Mouse (Mus musculus) left cerebral cortex, adult 6 months (tissue): ENCODE results near the gene Dis3l. TPM values are rescaled to one million over a fixed set of nuclear protein-coding genes. Genes with fewer than 3 reads are reported as not detected.

ENCODE experiments used
- long read RNA-seq, 2 experiments: library from polyadenylated mRNA; unstranded; transcript quantifications; one replicate each; pipeline ENCODE4 v2.0.0; 2019 to 2020
- polyA plus RNA-seq: library from polyadenylated mRNA; unstranded; fragments of <200 nt; fragmentation: Nextera tagmentation; gene quantifications from 2 replicates; pipeline ENCODE4 v1.2.3, GENCODE M21; 2021

Dis3l gene
- 7.5 and 8.7 TPM in 2 replicates for polyA plus RNA-seq
- long read RNA-seq, experiment 1, transcript Dis3l-208 (17 exons, 3,575 nt), result major isoform, 84 of 123 reads
- long read RNA-seq, experiment 1, transcript Dis3l-203 (17 exons, 3,661 nt), result minor isoform, 5 of 123 reads
- long read RNA-seq, experiment 1, partial matches to known transcripts, result 22 of 123 reads
- long read RNA-seq, experiment 1, other reads (novel, unspliced or antisense), result 11 of 123 reads
- long read RNA-seq, experiment 2, transcript Dis3l-208 (17 exons, 3,575 nt), result major isoform, 8 of 17 reads
- long read RNA-seq, experiment 2, partial matches to known transcripts, result 6 of 17 reads
- long read RNA-seq, experiment 2, other reads (novel, unspliced or antisense), result 2 of 17 reads

DNA sequence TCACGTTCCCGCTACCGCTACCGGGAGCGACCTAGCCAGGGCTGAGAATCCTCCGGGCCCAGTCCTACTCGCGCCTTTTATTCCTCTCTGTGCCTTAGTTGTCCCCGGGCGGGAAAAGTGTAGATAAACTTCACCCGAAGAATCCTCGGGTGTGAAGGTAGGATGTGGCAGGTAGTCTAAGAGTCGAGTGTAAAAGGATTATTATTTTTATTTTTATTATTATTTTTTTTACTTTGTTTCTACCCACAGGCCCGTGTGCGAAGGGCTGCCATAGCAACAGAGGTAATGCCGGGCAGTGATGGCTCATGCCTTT lies at the start of gene Dis3l:
Dis3l (minus strand) TSS at position 35 of the 313 bp plus-strand sequence.

DNA sequence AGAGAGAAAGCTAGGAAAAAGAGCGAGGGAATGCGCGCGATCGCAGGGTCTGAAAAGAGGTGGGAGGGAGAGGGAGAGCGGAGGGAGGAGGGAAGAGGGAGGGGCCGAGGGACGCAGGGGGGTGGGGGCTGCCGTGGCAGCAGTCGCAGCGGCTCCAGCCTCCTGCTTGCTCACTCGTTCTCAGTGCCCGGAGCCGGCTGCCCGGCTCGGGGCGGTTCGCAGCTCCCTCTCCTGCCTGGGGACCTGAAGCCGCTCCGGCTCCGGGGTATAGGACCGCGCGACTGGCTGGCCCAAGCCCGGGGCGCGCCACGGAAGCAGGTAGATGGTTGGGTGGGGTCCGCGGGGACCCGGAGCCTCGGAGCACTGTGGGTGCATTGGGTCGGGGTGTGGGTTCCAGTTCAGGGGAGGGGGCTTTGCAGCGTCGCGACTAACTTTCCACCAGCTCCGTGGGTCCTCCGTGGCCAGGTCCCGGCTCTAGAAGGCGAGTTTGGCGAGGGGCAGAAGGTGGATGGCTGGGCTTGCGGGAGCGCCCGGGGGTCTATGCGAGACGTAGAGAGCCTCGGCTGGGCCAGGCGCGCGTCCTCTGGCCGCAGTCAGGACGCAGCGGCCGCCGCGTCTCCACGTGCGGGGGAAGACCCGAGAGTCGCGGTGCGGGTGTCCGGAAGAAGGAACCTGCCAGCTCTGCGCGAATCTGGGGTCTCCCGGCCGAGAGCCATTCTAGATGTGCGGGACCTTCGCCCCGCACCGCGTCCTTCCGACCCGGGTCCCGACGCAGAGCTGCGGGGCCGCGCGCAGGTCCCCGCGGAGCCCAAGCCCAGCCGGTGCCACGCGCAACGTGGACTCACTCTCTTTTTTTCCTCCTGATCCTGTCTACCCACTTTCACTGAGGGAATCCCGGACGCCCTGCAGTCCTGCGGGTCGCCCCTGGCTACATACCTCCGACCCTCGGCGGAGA lies 44.7 kb upstream of the Dis3l start, which contains the start of gene Megf11:
Megf11 (plus strand) TSS at position 116 of the 955 bp plus-strand sequence.

GRCm38 (mm10) chr9:64281105-64281780 lies 59.8 kb downstream of the Dis3l start, which contains the start of gene Tipin:
Gene Tipin, plus strand, starts transcription at chr9:64281581.

Other genes starting within 250 kb of the Dis3l start
- gene Lctl, start 224.1 kb downstream of the Dis3l start, polyA plus RNA-seq, result 0.18 TPM in 2 replicates
- gene Zwilch, start 168.2 kb downstream of the Dis3l start, polyA plus RNA-seq, result 0.97 and 1.6 TPM in 2 replicates
- 912 and 916 TPM in 2 replicates for gene Rpl4, start 167.9 kb downstream of the Dis3l start, polyA plus RNA-seq
- gene Snapc5, start 162.0 kb downstream of the Dis3l start, polyA plus RNA-seq, result 30.7 and 32.9 TPM in 2 replicates
- gene Uchl4, start 106.1 kb downstream of the Dis3l start, polyA plus RNA-seq, result 2.5 and 2.6 TPM in 2 replicates
- 204 and 260 TPM in 2 replicates for gene Map2k1, start 87.7 kb downstream of the Dis3l start, polyA plus RNA-seq
- gene Tipin, start 59.7 kb downstream of the Dis3l start, polyA plus RNA-seq, result 54.2 and 66.5 TPM in 2 replicates
- gene Megf11, start 44.3 kb upstream of the Dis3l start, polyA plus RNA-seq, result 4.1 and 5.7 TPM in 2 replicates